Mouse (Mus musculus) kidney, adult 2 months (tissue): Measurements from ENCODE around the gene 0610037L13Rik.

Experiments
- CTCF ChIP-seq: fragments of 200-500 bp; conservative IDR thresholded peaks from 2 replicates; pipeline ENCODE4 v1.5.1; 2011; ENCODE audit warnings: low read depth, mild to moderate bottlenecking, control low read depth, low read length, moderate library complexity, mixed read lengths; ENCODE audit not compliant: insufficient read depth, insufficient read length
- POLR2A ChIP-seq: fragments of 200-500 bp; IDR thresholded peaks from one replicate; pipeline ENCODE4 v1.6.1; 2011; ENCODE audit warnings: low read depth, low read length, control low read depth

DNA sequence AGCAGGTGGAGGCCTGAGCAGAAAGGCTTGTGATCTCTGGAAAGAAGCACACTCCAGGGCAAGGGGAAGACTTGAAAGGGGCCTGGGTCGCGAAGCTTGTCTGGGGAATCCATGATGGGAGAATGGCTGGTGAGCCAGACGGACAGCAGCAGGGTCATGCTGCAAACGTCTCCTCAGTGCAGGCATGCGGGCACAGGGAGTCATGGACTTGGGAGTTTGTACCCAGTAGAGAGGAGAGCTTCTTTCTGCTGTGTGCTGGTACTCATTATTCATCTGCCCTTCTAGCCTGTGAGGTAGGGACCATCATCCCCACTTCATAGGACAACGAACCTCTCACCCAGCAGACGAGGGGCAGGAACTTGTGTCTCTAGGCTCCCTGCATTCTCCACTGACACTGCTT lies 35.8 kb upstream of the 0610037L13Rik start:
- TF ChIP-seq POLR2A (no peak), CTCF (no peak)
